Mouse (Mus musculus): Measurements from ENCODE around the gene Tank.

Tank gene

DNA sequence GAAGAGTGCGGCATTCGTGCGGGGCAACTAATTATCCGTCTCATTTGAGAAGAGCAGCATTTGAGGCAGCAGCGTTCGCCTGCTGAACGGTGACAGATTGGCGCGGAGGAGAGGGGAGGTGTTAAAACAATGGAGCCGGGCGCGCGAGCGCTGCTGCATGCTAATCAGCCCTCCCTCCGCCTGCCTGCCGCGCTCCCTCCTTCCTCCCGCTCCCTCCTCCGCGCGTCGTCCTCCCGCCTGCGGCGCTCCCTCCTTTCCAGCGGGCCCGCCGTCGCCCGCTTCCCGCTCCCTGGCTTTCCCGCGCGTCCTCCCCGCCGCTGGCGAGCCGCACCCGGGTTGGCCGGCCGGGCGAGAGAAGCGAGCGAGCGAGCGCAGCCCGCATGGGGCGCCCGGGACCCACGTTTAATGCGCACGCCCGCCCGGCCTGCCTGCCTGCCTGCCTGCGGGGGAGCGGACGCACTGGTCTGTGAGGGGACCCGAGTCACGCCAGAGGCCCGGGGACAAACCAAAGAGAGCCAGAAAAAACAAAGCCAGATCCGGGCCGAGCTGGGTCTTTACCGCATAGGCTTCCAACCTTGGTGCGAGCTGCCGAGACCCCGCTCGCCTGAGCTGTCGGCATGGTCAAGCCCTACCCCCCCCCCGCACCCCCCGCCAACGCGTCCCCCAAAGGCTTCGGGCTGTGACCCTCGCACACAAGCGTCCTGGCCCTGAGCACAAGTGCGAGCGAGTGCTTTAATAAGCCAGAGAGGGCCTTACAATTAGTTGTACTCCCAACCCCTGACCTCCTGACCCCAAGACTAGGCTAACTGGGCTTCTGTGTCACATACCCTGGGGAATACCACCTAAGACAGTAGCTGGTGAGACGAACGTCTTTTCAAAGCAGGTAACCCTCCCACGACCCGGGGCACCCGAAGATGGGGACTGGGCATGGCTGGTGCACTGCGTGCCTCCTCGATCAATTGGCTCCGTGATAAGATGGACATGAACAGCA is 78.3 kb downstream of the Tank start:
- peak; percentile 44 for DNase-seq (ENCODE audit: low spot score)

DNA sequence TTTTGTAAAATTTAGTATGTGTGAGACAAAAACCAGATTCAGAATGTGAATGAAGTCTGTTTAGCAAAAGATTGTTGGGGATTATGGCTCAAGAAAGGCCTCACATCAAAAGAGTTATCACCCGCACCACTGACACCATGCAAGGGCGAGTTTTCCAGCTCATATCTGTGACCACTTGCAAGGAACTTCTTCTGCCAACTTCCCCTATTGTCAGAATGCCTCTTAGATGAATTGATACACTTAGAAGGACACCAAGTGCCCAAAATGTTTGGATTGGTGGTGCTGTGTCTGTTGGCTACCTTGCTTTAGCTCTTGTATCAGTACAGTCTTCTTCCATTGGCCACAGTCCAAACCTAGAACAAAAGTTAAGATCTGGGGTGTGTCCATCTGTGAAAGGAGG is 80.9 kb downstream of the Tank start:
- no peak for DNase-seq (ENCODE audit: low spot score)

DNA sequence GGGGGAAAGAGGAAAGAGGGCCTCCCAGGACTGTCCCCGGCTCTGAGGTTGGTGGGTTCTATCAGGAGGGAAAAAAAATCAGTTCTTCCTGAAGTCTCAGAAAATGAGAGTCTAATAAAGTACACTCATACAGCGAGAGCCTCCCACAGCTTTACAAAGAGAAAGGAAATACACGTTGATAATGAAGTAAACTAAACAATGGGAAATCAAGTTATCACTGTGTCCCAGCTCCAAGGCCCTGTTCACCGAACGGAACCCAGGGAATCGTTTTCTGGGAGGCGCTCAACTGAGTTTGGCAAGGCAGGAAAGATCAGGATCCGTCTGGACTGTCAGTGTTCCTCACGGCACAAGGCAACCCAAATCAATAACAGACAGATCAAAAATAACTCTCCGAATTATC is 84.4 kb downstream of the Tank start:
- no peak for DNase-seq (ENCODE audit: low spot score)

DNA sequence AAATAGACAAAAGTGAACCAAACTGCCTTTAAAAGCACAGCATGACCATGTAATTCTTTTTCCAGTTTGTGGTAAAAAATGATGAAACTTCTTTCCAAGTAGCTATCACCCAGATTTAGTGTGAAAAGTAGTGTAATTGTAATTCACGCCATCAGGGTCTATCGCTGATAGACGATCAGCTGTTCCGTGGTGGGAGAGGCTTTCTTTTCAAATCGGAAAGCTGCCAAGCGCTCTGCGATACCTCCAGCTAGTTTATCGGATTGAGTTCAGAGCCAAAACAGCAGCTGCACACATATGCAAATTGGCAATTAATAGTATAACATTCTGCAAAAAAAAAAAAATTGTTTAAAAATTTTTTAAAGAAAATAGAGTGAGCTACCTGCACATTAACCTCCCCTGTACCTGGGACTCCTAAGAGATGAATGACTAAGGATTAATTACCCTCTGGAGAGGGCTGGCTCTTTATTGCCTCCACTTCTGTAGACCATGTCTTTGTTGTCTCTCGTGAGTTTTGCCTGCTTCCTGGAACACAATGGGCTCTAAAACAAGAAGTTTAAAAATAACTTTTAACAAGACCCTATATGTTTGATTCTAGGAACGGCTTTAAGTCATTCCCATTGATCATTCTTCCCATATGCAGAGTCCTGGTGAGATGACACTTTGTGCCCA is 85.3 kb downstream of the Tank start:
- no peak for DNase-seq (ENCODE audit: low spot score)

DNA sequence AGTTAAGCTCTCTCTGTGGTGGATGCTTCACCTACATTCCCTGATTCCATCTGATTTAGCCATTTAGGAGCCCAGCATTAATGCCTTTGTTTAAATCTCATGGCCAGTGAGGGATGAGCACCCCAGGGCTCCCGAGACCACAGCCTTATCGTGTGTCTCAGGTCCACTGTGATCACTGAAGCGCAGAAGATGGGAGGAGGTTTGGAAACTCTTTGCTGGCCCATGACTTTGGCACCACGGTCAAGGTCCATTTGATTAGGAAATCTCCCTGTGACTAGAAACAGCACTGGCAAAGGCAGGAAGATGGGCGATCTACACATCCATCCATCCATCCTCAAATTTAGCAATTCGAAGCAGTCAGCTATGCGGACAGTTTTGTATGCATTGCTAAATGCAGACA is 89.0 kb downstream of the Tank start:
- no peak for DNase-seq (ENCODE audit: low spot score)

DNA sequence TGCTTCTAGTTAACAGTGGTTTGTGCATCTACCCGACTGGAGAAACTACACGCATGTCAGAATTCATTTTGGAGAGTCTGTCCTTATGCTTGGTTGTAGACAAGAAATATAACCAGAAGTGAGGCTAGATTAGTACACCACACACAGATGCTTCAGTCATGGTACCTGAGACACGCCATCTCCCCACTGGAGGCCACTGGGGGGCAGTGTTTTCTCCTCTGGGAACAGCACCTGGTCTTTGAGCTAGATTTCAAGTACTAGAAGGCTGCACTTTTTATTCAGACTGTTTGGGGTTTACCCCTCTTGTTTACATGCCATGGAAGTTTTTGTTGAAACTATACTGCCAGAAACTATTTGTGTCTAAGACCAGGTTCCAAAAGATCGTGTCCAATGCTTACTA is 89.9 kb downstream of the Tank start:
- DNase-seq (ENCODE audit: low spot score), result peak; percentile 40

DNA sequence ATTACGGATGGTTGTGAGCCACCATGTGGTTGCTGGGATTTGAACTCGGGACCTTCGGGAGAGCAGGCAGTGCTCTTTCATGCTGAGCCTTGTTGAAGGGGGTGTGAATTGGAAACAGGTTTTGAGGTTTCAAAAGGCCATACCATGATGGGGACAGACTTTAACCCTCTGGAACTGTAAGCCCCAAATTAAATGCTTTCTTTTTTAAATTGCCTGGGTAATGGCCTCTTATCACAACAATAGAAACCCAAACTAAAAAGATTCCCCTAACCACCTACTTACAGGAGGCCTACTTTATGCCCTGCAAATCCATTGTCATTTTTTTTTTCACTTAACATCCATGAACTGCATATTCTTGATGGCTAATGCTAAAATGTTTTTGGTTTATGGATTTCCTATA is 96.2 kb downstream of the Tank start:
- DNase-seq (ENCODE audit: low spot score), result no peak

DNA sequence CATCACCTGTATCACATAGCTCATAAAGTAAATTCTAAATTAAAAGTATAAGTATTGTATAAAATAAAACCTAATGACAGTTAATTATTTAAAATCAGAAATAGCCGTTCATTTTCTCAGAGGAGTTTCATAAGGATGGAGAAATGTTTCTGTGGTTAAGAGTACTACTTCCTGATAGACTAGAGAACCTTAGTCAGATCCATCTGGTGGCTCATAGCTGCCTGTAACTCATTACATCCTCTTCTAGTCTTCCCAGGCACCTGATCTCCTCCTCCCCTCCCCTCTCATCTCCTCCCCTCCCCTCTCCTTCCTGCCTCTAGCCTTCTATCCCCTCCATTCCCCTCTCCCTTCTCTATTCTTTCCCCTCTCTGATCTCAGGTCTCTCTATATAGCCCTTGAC is 103.2 kb downstream of the Tank start:
- DNase-seq (ENCODE audit: low spot score), result no peak

DNA sequence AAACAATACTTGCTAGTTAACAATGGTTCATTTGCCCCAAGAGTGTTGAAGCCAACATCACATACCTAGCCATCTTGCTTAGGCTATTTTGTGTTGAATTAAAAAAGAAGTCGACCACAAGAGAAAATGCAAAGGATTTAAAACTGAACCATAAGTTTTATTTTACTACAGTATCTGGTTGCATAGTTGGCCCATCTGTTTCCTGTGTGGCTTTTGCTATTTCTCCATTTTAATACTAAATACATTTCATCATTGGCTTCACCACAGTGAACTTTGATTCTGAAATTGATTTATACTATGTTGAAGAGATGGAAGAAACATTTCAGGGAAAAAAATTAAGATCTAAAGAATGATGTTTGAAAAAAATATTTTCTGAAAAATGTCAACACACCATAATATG is 108.1 kb downstream of the Tank start:
- DNase-seq (ENCODE audit: low spot score), result no peak

DNA sequence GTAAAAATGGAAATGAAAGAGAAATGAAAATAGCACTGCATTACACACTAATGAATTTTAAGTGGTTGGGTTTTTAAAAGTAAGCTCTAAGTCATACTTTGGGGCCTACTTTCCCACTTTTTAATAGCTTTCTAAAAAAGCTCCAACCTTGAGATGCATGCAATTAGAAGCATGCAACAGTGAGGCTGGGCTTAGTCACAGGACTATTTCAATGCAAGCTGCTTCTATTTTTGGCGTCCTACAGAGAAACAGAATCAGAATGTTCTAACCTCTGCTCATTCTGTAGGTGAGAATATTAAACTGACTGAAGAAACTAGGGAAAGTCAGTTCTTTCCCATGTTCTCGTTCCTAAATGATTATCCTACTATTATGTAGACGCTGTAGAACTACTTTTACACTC is 110.7 kb downstream of the Tank start:
- DNase-seq (ENCODE audit: low spot score), result no peak
